Mouse (Mus musculus) thymus, postnatal 10 days (tissue): ENCODE measurements around the gene E130114P18Rik.

Experiments
- DNase-seq, 2 experiments: peaks; one replicate each; pipeline ENCODE4 v3.0.0; 2021; ENCODE audit warnings: low spot score in 2 of 2

The E130114P18Rik gene

GRCm38 (mm10) chr4:97776388-97777080, 1.3 kb downstream of the E130114P18Rik start:
- no peak for DNase-seq

- DNase-seq, result no peak
These were observed 2.2 kb downstream of the E130114P18Rik start for GRCm38 (mm10) chr4:97775494-97776265.

GRCm38 (mm10) chr4:97775059-97775458, 2.8 kb downstream of the E130114P18Rik start:
- DNase-seq, result no peak

GRCm38 (mm10) chr4:97774446-97774950, 3.4 kb downstream of the E130114P18Rik start:
- no peak for DNase-seq

GRCm38 (mm10) chr4:97773791-97774190, 4.1 kb downstream of the E130114P18Rik start:
- no peak for DNase-seq

GRCm38 (mm10) chr4:97773110-97773593, 4.7 kb downstream of the E130114P18Rik start:
- peak; percentile 87 to 95 for DNase-seq

- DNase-seq, result no peak
These were observed 5.2 kb downstream of the E130114P18Rik start, which contains the start of gene Nfia for GRCm38 (mm10) chr4:97772641-97773040. Gene Nfia, plus strand, starts transcription at chr4:97772734.

- peak; percentile 90 to 95 for DNase-seq
These were observed 5.8 kb downstream of the E130114P18Rik start for GRCm38 (mm10) chr4:97772084-97772484.

- DNase-seq, result no peak
These were observed 6.5 kb downstream of the E130114P18Rik start for GRCm38 (mm10) chr4:97771426-97771825.

GRCm38 (mm10) chr4:97769861-97770260, 8.0 kb downstream of the E130114P18Rik start:
- no peak for DNase-seq

GRCm38 (mm10) chr4:97767516-97767915, 10.4 kb downstream of the E130114P18Rik start:
- DNase-seq, result no peak

- DNase-seq, result no peak
These were observed 10.9 kb downstream of the E130114P18Rik start for GRCm38 (mm10) chr4:97767025-97767424.

GRCm38 (mm10) chr4:97766100-97766499, 11.8 kb downstream of the E130114P18Rik start:
- DNase-seq, result no peak

- no peak for DNase-seq
These were observed 12.4 kb downstream of the E130114P18Rik start for GRCm38 (mm10) chr4:97765341-97766020.

GRCm38 (mm10) chr4:97764616-97765015, 13.3 kb downstream of the E130114P18Rik start:
- DNase-seq, result no peak

GRCm38 (mm10) chr4:97758661-97759060, 19.2 kb downstream of the E130114P18Rik start:
- DNase-seq, result no peak

- no peak for DNase-seq
These were observed 19.9 kb downstream of the E130114P18Rik start for GRCm38 (mm10) chr4:97757978-97758461.

GRCm38 (mm10) chr4:97757207-97757977, 20.5 kb downstream of the E130114P18Rik start:
- DNase-seq, result no peak

- no peak for DNase-seq
These were observed 23.6 kb downstream of the E130114P18Rik start for GRCm38 (mm10) chr4:97754241-97754640.

GRCm38 (mm10) chr4:97753521-97753920, 24.4 kb downstream of the E130114P18Rik start:
- DNase-seq, result no peak
